Mouse (Mus musculus): Measurements from ENCODE around the gene Mdp1.

DNA sequence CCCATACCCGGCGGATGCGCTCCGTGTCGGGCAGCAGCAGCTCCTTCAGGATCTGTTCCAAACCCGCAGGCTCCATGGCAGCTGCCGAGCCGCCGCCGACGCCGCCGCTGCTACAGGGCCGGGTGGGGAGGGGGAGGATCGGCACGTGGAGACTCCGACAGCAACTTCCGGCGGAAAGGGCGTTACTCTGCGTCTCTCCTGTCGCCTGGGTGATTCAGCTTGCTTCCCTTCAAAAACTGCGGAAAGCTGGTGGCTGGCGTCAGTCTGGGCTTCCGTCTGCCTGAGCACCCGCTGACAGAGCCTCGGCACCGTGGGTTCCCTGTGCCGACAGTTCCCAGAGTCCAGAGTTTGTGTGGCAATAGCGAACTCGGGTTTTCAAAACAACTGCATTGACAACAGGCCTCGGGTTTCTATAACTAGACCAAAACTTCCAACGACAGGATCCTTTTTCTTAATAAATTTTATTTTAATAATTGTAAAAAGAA lies 24.7 kb downstream of the Mdp1 start, which contains the start of gene Ipo4:
- TF ChIP-seq CTCF (IDR thresholded peaks at IDR 0.05) (no peak), EP300 (IDR thresholded peaks at IDR 0.05) (no peak)
